Mouse (Mus musculus): ENCODE data around the gene Glo1.
"Not testable (repeated sequence)": the region's sequence is repeated elsewhere in the genome, so short reads cannot be mapped to it uniquely, and the experiment has no call there.

Gene Glo1

GRCm38 (mm10) chr17:30626719-30627118 is at the start of gene Glo1:
Glo1 (minus strand) TSS chr17:30626871.
- H3K36me3 ChIP-seq (ENCODE audit: control insufficient read depth, insufficient read depth, low read length, poor library complexity, severe bottlenecking); H3K27me3 ChIP-seq (ENCODE audit: control insufficient read depth, insufficient read depth, low read length, poor library complexity, severe bottlenecking); DNase-seq (ENCODE audit: low read depth, low spot score): not testable (repeated sequence)

- 0 out of 2 replicates have a peak, but pooled peaks cover 1% of the 10 kb centered on the region for H3K36me3 ChIP-seq (ENCODE audit: control insufficient read depth, insufficient read depth, low read length, poor library complexity, severe bottlenecking)
- DNase-seq (ENCODE audit: low read depth, low spot score): no peak
Measured at GRCm38 (mm10) chr17:30675021-30675740, 48.5 kb upstream of the Glo1 start.

DNA sequence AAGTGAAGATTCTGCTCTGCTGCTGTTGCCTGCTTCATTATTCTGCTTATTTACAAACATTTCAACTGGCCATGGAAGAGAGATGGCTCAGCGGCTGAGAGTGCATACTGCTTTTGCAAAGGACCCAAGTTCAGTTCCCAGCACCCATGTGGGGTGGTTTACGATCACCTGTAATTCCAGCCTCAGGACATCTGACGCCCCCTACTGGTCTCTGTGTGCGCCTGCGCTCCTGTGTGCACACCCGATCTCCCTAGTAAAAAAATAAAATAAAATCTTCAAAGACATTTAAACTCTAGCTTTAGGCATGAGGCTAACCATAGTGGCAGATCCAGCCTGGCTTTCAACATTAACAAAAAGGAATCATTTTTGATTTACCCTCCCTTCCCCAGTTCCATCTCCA is 46.4 kb upstream of the Glo1 start:
- DNase-seq (ENCODE audit: low read depth, low spot score): no peak
- no peaks in the 10 kb centered on the region for H3K27me3 ChIP-seq (ENCODE audit: control insufficient read depth, insufficient read depth, low read length, poor library complexity, severe bottlenecking)
- 0 out of 2 replicates have a peak, but pooled peaks cover 1% of the 10 kb centered on the region for H3K36me3 ChIP-seq (ENCODE audit: control insufficient read depth, insufficient read depth, low read length, poor library complexity, severe bottlenecking)

More at GRCm38 (mm10) chr17:30675021-30675740, 48.5 kb upstream of the Glo1 start:
- H3K27me3 ChIP-seq (ENCODE audit: control insufficient read depth, insufficient read depth, low read length, poor library complexity, severe bottlenecking): no peaks in the 10 kb centered on the region

- Histone ChIP-seq H3K27me3 (ENCODE audit: control insufficient read depth, insufficient read depth, low read length, poor library complexity, severe bottlenecking) (no peaks in the 10 kb centered on the region), H3K36me3 (ENCODE audit: control insufficient read depth, insufficient read depth, low read length, poor library complexity, severe bottlenecking) (0 out of 2 replicates have a peak, but pooled peaks cover 1% of the 10 kb centered on the region)
- DNase-seq (ENCODE audit: low read depth, low spot score): no peak
Measured at GRCm38 (mm10) chr17:30672556-30672955, 45.9 kb upstream of the Glo1 start.

- H3K36me3 ChIP-seq (ENCODE audit: control insufficient read depth, insufficient read depth, low read length, poor library complexity, severe bottlenecking): no peaks in the 10 kb centered on the region
- no peaks in the 10 kb centered on the region for H3K27me3 ChIP-seq (ENCODE audit: control insufficient read depth, insufficient read depth, low read length, poor library complexity, severe bottlenecking)
- no peak for DNase-seq (ENCODE audit: low read depth, low spot score)
Measured at GRCm38 (mm10) chr17:30664856-30665255, 38.2 kb upstream of the Glo1 start.

- Histone ChIP-seq H3K27me3 (ENCODE audit: control insufficient read depth, insufficient read depth, low read length, poor library complexity, severe bottlenecking) (no peaks in the 10 kb centered on the region), H3K36me3 (ENCODE audit: control insufficient read depth, insufficient read depth, low read length, poor library complexity, severe bottlenecking) (no peaks in the 10 kb centered on the region)
- DNase-seq (ENCODE audit: low read depth, low spot score): no peak
Measured at GRCm38 (mm10) chr17:30663170-30663569, 36.5 kb upstream of the Glo1 start.

GRCm38 (mm10) chr17:30662131-30662530 is 35.5 kb upstream of the Glo1 start:
- no peak for DNase-seq (ENCODE audit: low read depth, low spot score)
- H3K27me3 ChIP-seq (ENCODE audit: control insufficient read depth, insufficient read depth, low read length, poor library complexity, severe bottlenecking): no peaks in the 10 kb centered on the region
- no peaks in the 10 kb centered on the region for H3K36me3 ChIP-seq (ENCODE audit: control insufficient read depth, insufficient read depth, low read length, poor library complexity, severe bottlenecking)

DNA sequence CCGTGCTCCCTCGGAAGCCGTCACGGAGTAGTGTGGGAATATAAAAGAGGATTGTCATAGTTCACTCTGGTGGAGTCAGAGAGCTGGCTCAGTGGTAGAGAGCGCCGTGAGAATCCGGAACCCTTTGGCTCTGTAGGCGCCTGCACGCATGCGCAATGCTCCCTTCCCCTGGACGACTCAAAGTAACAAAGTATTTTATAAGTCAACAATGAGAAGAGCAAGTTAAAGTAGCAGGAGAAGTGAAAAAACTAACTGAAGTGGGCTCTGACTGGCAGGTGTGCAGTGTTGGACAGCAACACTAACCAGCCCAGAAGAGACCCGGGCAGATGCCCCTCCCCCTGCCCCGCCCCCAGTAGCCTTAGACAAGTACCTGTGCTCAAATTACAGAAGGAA is 31.5 kb upstream of the Glo1 start:
- H3K27me3 ChIP-seq (ENCODE audit: control insufficient read depth, insufficient read depth, low read length, poor library complexity, severe bottlenecking): no peaks in the 10 kb centered on the region
- H3K36me3 ChIP-seq (ENCODE audit: control insufficient read depth, insufficient read depth, low read length, poor library complexity, severe bottlenecking): no peaks in the 10 kb centered on the region
- DNase-seq (ENCODE audit: low read depth, low spot score): peak; percentile 72

DNA sequence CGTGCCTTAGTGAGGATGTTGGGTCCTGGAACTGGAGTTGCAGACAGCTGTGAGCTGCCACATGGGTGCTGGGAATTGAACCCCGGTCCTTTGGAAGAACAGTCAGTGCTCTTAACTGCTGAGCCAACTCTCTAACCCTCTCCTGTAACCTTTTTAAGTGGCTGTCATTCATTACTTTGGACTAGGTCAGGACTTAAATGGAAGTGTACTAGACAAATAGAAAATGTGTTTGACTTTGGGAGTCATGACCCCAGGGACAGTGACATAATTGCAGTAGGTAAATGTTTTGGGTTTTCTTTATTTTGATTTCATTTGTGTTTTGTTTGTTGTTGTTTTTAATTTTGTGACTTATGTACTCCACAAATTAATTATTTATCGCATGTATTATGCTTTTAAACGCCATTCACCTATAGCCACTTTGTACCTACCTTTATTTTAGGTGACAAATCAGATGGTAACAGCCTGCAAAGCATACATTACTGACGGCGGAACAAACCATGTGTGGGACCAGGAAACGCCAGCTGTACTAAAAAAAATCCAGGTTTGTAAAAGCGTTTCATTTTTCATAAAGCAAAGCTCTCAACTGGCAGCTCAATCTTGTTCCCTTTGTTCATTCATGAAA is 31.0 kb upstream of the Glo1 start:
- Histone ChIP-seq H3K36me3 (ENCODE audit: control insufficient read depth, insufficient read depth, low read length, poor library complexity, severe bottlenecking) (no peaks in the 10 kb centered on the region), H3K27me3 (ENCODE audit: control insufficient read depth, insufficient read depth, low read length, poor library complexity, severe bottlenecking) (no peaks in the 10 kb centered on the region)
- DNase-seq (ENCODE audit: low read depth, low spot score): no peak

GRCm38 (mm10) chr17:30653010-30653409 is 26.3 kb upstream of the Glo1 start:
- no peaks in the 10 kb centered on the region for H3K27me3 ChIP-seq (ENCODE audit: control insufficient read depth, insufficient read depth, low read length, poor library complexity, severe bottlenecking)
- peak; percentile 31 for DNase-seq (ENCODE audit: low read depth, low spot score)
- H3K36me3 ChIP-seq (ENCODE audit: control insufficient read depth, insufficient read depth, low read length, poor library complexity, severe bottlenecking): no peaks in the 10 kb centered on the region

DNA sequence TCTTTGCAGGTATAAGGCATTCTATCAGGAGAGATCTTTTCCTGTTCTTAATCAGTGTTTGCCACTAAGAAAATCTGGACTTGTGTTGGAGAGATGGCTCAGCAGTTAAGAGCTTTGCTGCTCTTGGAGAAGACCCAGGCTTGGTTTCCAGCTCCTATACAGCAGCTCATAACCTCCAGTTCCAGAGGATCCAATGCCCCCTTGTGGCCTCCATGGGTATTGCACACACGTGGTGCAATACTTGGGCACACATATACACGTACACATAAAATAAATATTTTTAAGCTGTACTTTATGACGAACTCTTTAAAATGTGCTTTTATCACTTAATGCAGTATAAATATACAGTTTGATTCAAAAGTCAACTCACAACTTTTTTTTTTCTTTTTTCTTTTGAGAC is 22.1 kb upstream of the Glo1 start:
- no peaks in the 10 kb centered on the region for H3K27me3 ChIP-seq (ENCODE audit: control insufficient read depth, insufficient read depth, low read length, poor library complexity, severe bottlenecking)
- peak; percentile 15 for DNase-seq (ENCODE audit: low read depth, low spot score)

GRCm38 (mm10) chr17:30640896-30641295 is 14.2 kb upstream of the Glo1 start:
- no peaks in the 10 kb centered on the region for H3K27me3 ChIP-seq (ENCODE audit: control insufficient read depth, insufficient read depth, low read length, poor library complexity, severe bottlenecking)
- no peak for DNase-seq (ENCODE audit: low read depth, low spot score)
- no peaks in the 10 kb centered on the region for H3K36me3 ChIP-seq (ENCODE audit: control insufficient read depth, insufficient read depth, low read length, poor library complexity, severe bottlenecking)

More for the DNA sequence above, 22.1 kb upstream of the Glo1 start:
- no peaks in the 10 kb centered on the region for H3K36me3 ChIP-seq (ENCODE audit: control insufficient read depth, insufficient read depth, low read length, poor library complexity, severe bottlenecking)

DNA sequence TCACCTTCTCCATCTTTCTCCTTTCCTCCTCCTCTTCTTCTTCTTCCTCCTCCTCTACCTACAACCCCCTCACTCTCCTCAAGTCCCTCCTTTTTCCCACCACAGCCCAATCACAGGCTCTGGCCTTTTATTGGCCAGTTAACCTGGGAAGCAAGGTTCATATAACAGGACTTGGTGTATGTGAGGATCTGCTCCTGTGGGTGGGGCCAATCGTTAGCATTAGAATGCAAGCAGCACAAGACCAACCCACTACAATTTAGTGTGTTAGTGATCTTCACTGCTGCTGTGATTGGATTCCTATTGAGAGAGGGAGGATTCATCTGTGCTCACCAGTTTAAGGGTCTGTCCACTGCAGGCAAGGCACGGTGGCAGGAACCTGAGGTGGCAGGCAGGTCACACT is 12.3 kb upstream of the Glo1 start:
- DNase-seq (ENCODE audit: low read depth, low spot score): no peak
- no peaks in the 10 kb centered on the region for H3K27me3 ChIP-seq (ENCODE audit: control insufficient read depth, insufficient read depth, low read length, poor library complexity, severe bottlenecking)
- no peaks in the 10 kb centered on the region for H3K36me3 ChIP-seq (ENCODE audit: control insufficient read depth, insufficient read depth, low read length, poor library complexity, severe bottlenecking)

DNA sequence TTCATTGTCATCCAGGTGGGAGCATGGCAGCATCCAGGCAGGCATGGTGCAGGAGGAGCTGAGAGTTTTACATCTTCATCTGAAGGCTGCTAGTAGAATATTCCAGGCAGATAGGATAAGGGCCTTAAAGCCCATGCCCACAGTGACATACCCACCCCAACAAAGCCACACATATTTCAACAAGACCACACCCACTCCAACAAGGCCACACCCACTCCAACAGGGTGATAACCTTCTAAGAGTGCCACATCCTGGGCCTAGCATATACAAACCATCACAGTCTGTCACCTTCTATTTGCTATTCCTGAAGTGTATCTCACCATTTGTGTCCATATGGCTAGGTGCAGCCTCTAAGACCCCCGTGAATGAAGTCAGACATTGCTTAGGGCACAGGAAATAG is 11.0 kb upstream of the Glo1 start:
- H3K36me3 ChIP-seq (ENCODE audit: control insufficient read depth, insufficient read depth, low read length, poor library complexity, severe bottlenecking): no peaks in the 10 kb centered on the region
- no peaks in the 10 kb centered on the region for H3K27me3 ChIP-seq (ENCODE audit: control insufficient read depth, insufficient read depth, low read length, poor library complexity, severe bottlenecking)
- no peak for DNase-seq (ENCODE audit: low read depth, low spot score)

- H3K27me3 ChIP-seq (ENCODE audit: control insufficient read depth, insufficient read depth, low read length, poor library complexity, severe bottlenecking): no peaks in the 10 kb centered on the region
- DNase-seq (ENCODE audit: low read depth, low spot score): no peak
- H3K36me3 ChIP-seq (ENCODE audit: control insufficient read depth, insufficient read depth, low read length, poor library complexity, severe bottlenecking): no peaks in the 10 kb centered on the region
Measured at GRCm38 (mm10) chr17:30635367-30635766, 8.7 kb upstream of the Glo1 start.

All from splenic B cell, adult 2 months (primary cell).